In genomic region chr12:61522148-61522828, GRCm38 (mm10) we compare ENCODE assay signal across 8 mouse cellular contexts. TPM values are rescaled to one million over a fixed set of nuclear protein-coding genes. Genes with fewer than 3 reads are reported as not detected.
DNase-seq lines count a peak whose midpoint lies in the region; ATAC-seq lines count a peak whose summit lies in the region.

No protein-coding gene starts in this region.

- peak overlapping the region; percentile 82 for H3K4me2 ChIP-seq in hindbrain, embryonic 14.5 days (replicated peaks)
- peak overlapping the region; percentile 86 for H3K4me2 ChIP-seq in midbrain, embryonic 13.5 days (replicated peaks)

- H3K9ac ChIP-seq in hindbrain, embryonic 14.5 days: peak overlapping the region; percentile 87
- peak overlapping the region; percentile 79 for H3K9ac ChIP-seq in midbrain, embryonic 13.5 days (replicated peaks)

- DNase-seq in heart, embryonic 10.5 days (ENCODE audit: low spot score): no peak
- no peak for DNase-seq in heart, adult 11 months
- peak; percentile 40 for DNase-seq in R1 (ENCODE audit: low read depth, low spot score)
- DNase-seq in hindbrain, embryonic 14.5 days (ENCODE audit: low spot score): peak; percentile 61
- no peak for DNase-seq in thymus, postnatal 4 days
- no peak for DNase-seq in adrenal gland, adult 8-10 months

- no peak overlapping the region for H3K27ac ChIP-seq in heart, embryonic 10.5 days
- H3K27ac ChIP-seq in hindbrain, embryonic 14.5 days: peak overlapping the region; percentile 92
- peak overlapping the region; percentile 90 for H3K27ac ChIP-seq in midbrain, embryonic 13.5 days

- peak; percentile 39; the same call in 1 of the 2 replicates for ATAC-seq in hindbrain, embryonic 14.5 days (ENCODE audit: low FRiP score)
- ATAC-seq in midbrain, embryonic 13.5 days: peak; percentile 46
- ATAC-seq in megakaryocyte-erythroid progenitor cell, adult 5-6 weeks (replicated peaks; ENCODE audit: low FRiP score, low TSS enrichment, poor library complexity, severe bottlenecking): no peak

- H3K36me3 ChIP-seq in heart, embryonic 10.5 days: no peaks in the 10 kb centered on the region
- no peaks in the 10 kb centered on the region for H3K36me3 ChIP-seq in hindbrain, embryonic 14.5 days (replicated peaks; ENCODE audit: control insufficient read depth, insufficient read depth)
- no peaks in the 10 kb centered on the region for H3K36me3 ChIP-seq in midbrain, embryonic 13.5 days

- peaks cover 21% of the 10 kb centered on the region for H3K4me1 ChIP-seq in heart, embryonic 10.5 days
- peaks cover 8% of the 10 kb centered on the region; the same call in 1 of the 2 replicates for H3K4me1 ChIP-seq in hindbrain, embryonic 14.5 days (replicated peaks; ENCODE audit: control insufficient read depth, insufficient read depth, low read length)
- peaks cover 36% of the 10 kb centered on the region for H3K4me1 ChIP-seq in midbrain, embryonic 13.5 days (replicated peaks)

- H3K27me3 ChIP-seq in heart, embryonic 10.5 days (ENCODE audit: insufficient read depth, poor library complexity, severe bottlenecking): peaks cover 55% of the 10 kb centered on the region
- peaks cover 22% of the 10 kb centered on the region for H3K27me3 ChIP-seq in hindbrain, embryonic 14.5 days (ENCODE audit: control insufficient read depth, insufficient read depth, low read length)
- peaks cover 23% of the 10 kb centered on the region for H3K27me3 ChIP-seq in midbrain, embryonic 13.5 days

- H3K9me3 ChIP-seq in heart, embryonic 10.5 days: no peaks in the 10 kb centered on the region
- H3K9me3 ChIP-seq in hindbrain, embryonic 14.5 days (ENCODE audit: control insufficient read depth, low read length): no peaks in the 10 kb centered on the region
- no peaks in the 10 kb centered on the region for H3K9me3 ChIP-seq in midbrain, embryonic 13.5 days

- H3K4me3 ChIP-seq in heart, embryonic 10.5 days: peak overlapping the region; percentile 75
- peak overlapping the region; percentile 72 for H3K4me3 ChIP-seq in hindbrain, embryonic 14.5 days (replicated peaks; ENCODE audit: low read length)
- peak overlapping the region; percentile 70 for H3K4me3 ChIP-seq in midbrain, embryonic 13.5 days (replicated peaks)

- 2% methylated on average over 6 of the region's 6 CpGs for WGBS in heart, embryonic 10.5 days
- under 1% methylated on average over 6 of the region's 6 CpGs for WGBS in hindbrain, embryonic 14.5 days
- WGBS in midbrain, embryonic 13.5 days: 3% methylated on average over 6 of the region's 6 CpGs

RNA-seq across cellular contexts. Expression of gene Lrfn5, which starts 0.7 kb away (rescaled TPM):
- polyA plus RNA-seq in heart, embryonic 10.5 days (2016; fragmentation: Nextera tagmentation; extraction: Ambion mirVana): 0.05 and 0.11 TPM in 2 replicates
- 73.8 and 76.9 TPM in 2 replicates for polyA plus RNA-seq in hindbrain, embryonic 14.5 days (2014; fragmentation: Nextera tagmentation; extraction: Ambion mirVana)
- polyA plus RNA-seq in midbrain, embryonic 13.5 days (2015; fragmentation: Nextera tagmentation; extraction: Ambion mirVana): 29.0 and 29.8 TPM in 2 replicates
- total RNA-seq in adrenal gland, adult 8-10 months (2022): under 1 TPM in 3 of 4 experiments, not detected in 1; 0.21 to 0.30 (median 0.28) TPM
- total RNA-seq in megakaryocyte-erythroid progenitor cell, adult 5-6 weeks (2014; fragmentation: Nextera tagmentation): not detected in 2 replicates
- total RNA-seq in megakaryocyte-erythroid progenitor cell, adult 5-6 weeks (2017): not detected in 2 replicates

Comparison
In these comparisons a context has a peak if more than half of its experiments do, and no peak if none do; other contexts are left out.
1. DNase-seq: peak in R1 (single experiment) and hindbrain, embryonic 14.5 days (single experiment); none in heart, embryonic 10.5 days (single experiment), heart, adult 11 months (single experiment), thymus, postnatal 4 days (single experiment) and adrenal gland, adult 8-10 months (single experiment).
2. RNA of gene Lrfn5, which starts 0.7 kb away (polyA plus RNA-seq): 73.8 to 76.9 TPM in hindbrain, embryonic 14.5 days and 29.0 to 29.8 TPM in midbrain, embryonic 13.5 days; 0.05 to 0.11 TPM in heart, embryonic 10.5 days; every median in the first group is over 10 times any median in the second.
3. Peak in every context shown above with its lines, with median percentiles within 50 percentile points of each other: H3K4me3 ChIP-seq.